Comparison of ENCODE assay signal across 23 mouse cellular contexts in the genomic region with DNA sequence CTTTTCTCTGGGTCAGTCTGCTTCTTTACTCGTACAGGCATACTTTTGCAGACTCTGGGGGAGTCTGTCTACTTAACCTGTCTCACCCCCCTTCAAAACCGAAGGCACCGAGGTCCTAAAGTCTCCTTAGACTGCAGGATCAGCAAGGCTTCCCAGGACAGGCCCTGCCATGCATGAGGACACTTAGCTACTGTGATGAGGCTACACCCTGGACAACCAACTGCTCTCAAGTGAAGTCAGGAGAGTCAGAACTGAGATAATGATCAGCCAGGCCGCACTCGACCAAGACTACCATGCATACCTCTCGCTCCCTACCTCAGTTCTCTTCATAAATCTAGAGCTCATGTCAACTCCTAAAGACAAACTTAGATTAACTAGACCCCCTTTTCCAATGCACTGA.
DNase-seq lines count a peak whose midpoint lies in the region; ATAC-seq and TF ChIP-seq lines count a peak whose summit lies in the region.
"Had no signal": no experiment of that assay in that cellular context is flagged by ENCODE, and none has a peak within 500 bp of the region (broad histone marks: within the 10 kb centered on the region; RNA-seq: fewer than 3 reads in every experiment).

No protein-coding gene starts in this region.

- no peak overlapping the region for H3K9ac ChIP-seq in heart, adult 2 months (ENCODE audit: low read depth, low read length)
- no peak overlapping the region for H3K9ac ChIP-seq in kidney, embryonic 14.5 days (ENCODE audit: low read depth, low read length)
- H3K9ac ChIP-seq in kidney, postnatal 0 days (ENCODE audit: low read depth, low read length) = no peak overlapping the region
- H3K9ac ChIP-seq: embryonic facial prominence, embryonic 13.5 days; forebrain, embryonic 12.5 days; forebrain, embryonic 15.5 days; hindbrain, embryonic 12.5 days; hindbrain, embryonic 15.5 days had no signal

- 86% methylated on average over 6 of the region's 6 CpGs for WGBS in heart, adult 2 months
- 54% methylated on average over 6 of the region's 6 CpGs for WGBS in kidney, embryonic 14.5 days
- WGBS in kidney, postnatal 0 days = 50% methylated on average over 6 of the region's 6 CpGs

- ATAC-seq in kidney, embryonic 14.5 days (ENCODE audit: low FRiP score, low TSS enrichment) = peak; percentile 71; the same call in 1 of the 2 replicates
- peak; percentile 74; the same call in 1 of the 2 replicates for ATAC-seq in kidney, postnatal 0 days (replicated peaks; ENCODE audit: low FRiP score, low read depth)
- ATAC-seq: forebrain, embryonic 15.5 days had no signal

- H3K4me3 ChIP-seq in heart, adult 2 months = no peak overlapping the region
- H3K4me3 ChIP-seq in kidney, embryonic 14.5 days (ENCODE audit: low read length) = no peak overlapping the region
- H3K4me3 ChIP-seq in kidney, postnatal 0 days (replicated peaks; ENCODE audit: low read depth, low read length) = no peak overlapping the region
- H3K4me3 ChIP-seq: embryonic facial prominence, embryonic 10.5 days; embryonic facial prominence, embryonic 13.5 days; erythroblast, embryonic 14.5 days; forebrain, embryonic 12.5 days; forebrain, embryonic 15.5 days; hindbrain, embryonic 12.5 days; hindbrain, embryonic 15.5 days had no signal

- H3K79me2 ChIP-seq in heart, adult 2 months (replicated peaks; ENCODE audit: control insufficient read depth, insufficient read depth, low read length) = peaks cover 4% of the 10 kb centered on the region; the same call in 1 of the 2 replicates

- no peak for DNase-seq in heart, adult 2 months
- no peak for DNase-seq in heart, adult 9 months (ENCODE audit: low spot score in 2 of 2)
- DNase-seq in kidney, adult 11 months = no peak
- no peak for DNase-seq in kidney, postnatal 0 days (ENCODE audit: low spot score)
- DNase-seq in kidney, adult 18-20 months = no peak
- DNase-seq: adrenal gland, adult 8-10 months; adrenal gland, postnatal 25 days; cerebellum, adult 11-12 months; cerebellum, adult 8-10 months; cerebellum, postnatal 10 days; cerebellum, postnatal 36 days; embryo, embryonic 11 days; gastrocnemius, postnatal 25 days; heart, adult 18-20 months had no signal

- no peak for TF ChIP-seq POLR2A in heart, adult 2 months (IDR thresholded peaks at IDR 0.05; ENCODE audit: insufficient read depth, low read depth, low read length)

- no peaks in the 10 kb centered on the region for H3K9me3 ChIP-seq in kidney, embryonic 14.5 days (ENCODE audit: control insufficient read depth, low read length)
- H3K9me3 ChIP-seq in kidney, postnatal 0 days (replicated peaks; ENCODE audit: low read length) = no peaks in the 10 kb centered on the region
- H3K9me3 ChIP-seq: embryonic facial prominence, embryonic 10.5 days; embryonic facial prominence, embryonic 13.5 days; forebrain, embryonic 12.5 days; forebrain, embryonic 15.5 days; hindbrain, embryonic 12.5 days; hindbrain, embryonic 15.5 days had no signal

- H3K4me1 ChIP-seq in heart, adult 2 months (ENCODE audit: control insufficient read depth, insufficient read depth, low read length) = peaks cover 14% of the 10 kb centered on the region
- peaks cover 4% of the 10 kb centered on the region; the same call in 1 of the 2 replicates for H3K4me1 ChIP-seq in kidney, embryonic 14.5 days (ENCODE audit: control insufficient read depth, insufficient read depth, low read length)
- peaks cover 8% of the 10 kb centered on the region; the same call in 1 of the 2 replicates for H3K4me1 ChIP-seq in kidney, postnatal 0 days (replicated peaks; ENCODE audit: insufficient read depth, low read length)
- H3K4me1 ChIP-seq: embryonic facial prominence, embryonic 10.5 days had no signal

- no peaks in the 10 kb centered on the region for H3K27me3 ChIP-seq in heart, adult 2 months (ENCODE audit: control insufficient read depth, insufficient read depth, low read length)
- no peaks in the 10 kb centered on the region for H3K27me3 ChIP-seq in kidney, embryonic 14.5 days (ENCODE audit: control insufficient read depth, insufficient read depth, low read length)
- H3K27me3 ChIP-seq in kidney, postnatal 0 days (ENCODE audit: insufficient read depth, low read length) = no peaks in the 10 kb centered on the region
- H3K27me3 ChIP-seq: embryonic facial prominence, embryonic 13.5 days; forebrain, embryonic 12.5 days; forebrain, embryonic 15.5 days; hindbrain, embryonic 12.5 days; hindbrain, embryonic 15.5 days had no signal

- H3K27ac ChIP-seq in heart, adult 2 months = peak overlapping the region; percentile 16; the same call in 1 of the 2 replicates
- H3K27ac ChIP-seq in kidney, embryonic 14.5 days (ENCODE audit: low read depth, low read length) = no peak overlapping the region
- H3K27ac ChIP-seq in kidney, postnatal 0 days = no peak overlapping the region
- H3K27ac ChIP-seq: embryonic facial prominence, embryonic 10.5 days; embryonic facial prominence, embryonic 13.5 days; forebrain, embryonic 12.5 days; forebrain, embryonic 15.5 days; hindbrain, embryonic 12.5 days; hindbrain, embryonic 15.5 days had no signal

- no peak for TF ChIP-seq CTCF in heart, adult 2 months (IDR thresholded peaks at IDR 0.05)
- no peak for TF ChIP-seq CTCF in kidney, postnatal 0 days (IDR thresholded peaks at IDR 0.05; ENCODE audit: low read depth)

- no peak for TF ChIP-seq EP300 in heart, adult 2 months (IDR thresholded peaks at IDR 0.05; ENCODE audit: insufficient read depth, low read depth, low read length)

- intact Hi-C loops in heart, adult 2 months (cut with DNase I) = no loop called here

- no peak overlapping the region for H3K4me2 ChIP-seq in kidney, embryonic 14.5 days (replicated peaks; ENCODE audit: low read depth, low read length)
- H3K4me2 ChIP-seq in kidney, postnatal 0 days (ENCODE audit: low read length) = no peak overlapping the region
- H3K4me2 ChIP-seq: embryonic facial prominence, embryonic 13.5 days; forebrain, embryonic 12.5 days; forebrain, embryonic 15.5 days; heart, embryonic 11.5 days; hindbrain, embryonic 12.5 days; hindbrain, embryonic 15.5 days had no signal

- peaks cover 27% of the 10 kb centered on the region for H3K36me3 ChIP-seq in heart, adult 2 months (ENCODE audit: control insufficient read depth, insufficient read depth, low read length)
- no peaks in the 10 kb centered on the region for H3K36me3 ChIP-seq in kidney, embryonic 14.5 days (ENCODE audit: control insufficient read depth, insufficient read depth, low read length)
- H3K36me3 ChIP-seq in kidney, postnatal 0 days (ENCODE audit: insufficient read depth, low read length) = no peaks in the 10 kb centered on the region
- H3K36me3 ChIP-seq: embryonic facial prominence, embryonic 10.5 days; embryonic facial prominence, embryonic 13.5 days; forebrain, embryonic 12.5 days; forebrain, embryonic 15.5 days; hindbrain, embryonic 12.5 days; hindbrain, embryonic 15.5 days had no signal
